Mouse (Mus musculus): Measurements from ENCODE around the gene Rnf144a.

- TF ChIP-seq CTCF (IDR thresholded peaks at IDR 0.05; ENCODE audit: borderline replicate concordance, insufficient read depth, low read length): no peak
- TF ChIP-seq POLR2A (IDR thresholded peaks at IDR 0.05; ENCODE audit: low read depth, low read length): no peak
Observed at GRCm38 (mm10) chr12:26289200-26289599, 125.9 kb downstream of the Rnf144a start.

Data from embryonic fibroblast, embryonic 13.5 days (primary cell).